Mouse (Mus musculus) neural tube, embryonic 11.5 days (tissue): ENCODE measurements at regions not wholly inside any gene's neighbourhood (a gene's known extent, or its start where the extent isn't known, plus 50 kb on each side); places are given as distances from the start of the nearest gene placed in this dataset.

ENCODE experiments used
- ATAC-seq: fragments of 200-750 bp; cut with Nextera tagmentation; 2 replicates; pipeline ENCODE4 v1.8.0; 2017; ENCODE audit warnings: moderate number of reproducible peaks, mild to moderate bottlenecking, moderate TSS enrichment, moderate library complexity; ENCODE audit not compliant: insufficient read depth, low FRiP score, low TSS enrichment
- DNase-seq: peaks from one replicate; pipeline ENCODE4 v3.0.0-alpha.2; 2015; ENCODE audit warnings: low spot score
- H3K27ac ChIP-seq: fragments of 300-500 bp; sonication (generic); 2 replicates; pipeline ENCODE4 v1.5.1; 2014; ENCODE audit warnings: low read depth, mild to moderate bottlenecking, low read length
- H3K27me3 ChIP-seq: fragments of 300-500 bp; sonication (generic); 2 replicates; pipeline ENCODE4 v1.6.1; 2014; ENCODE audit warnings: mild to moderate bottlenecking, low read length, mixed read lengths; ENCODE audit not compliant: control insufficient read depth, insufficient read depth
- H3K36me3 ChIP-seq: fragments of 300-500 bp; sonication (generic); 2 replicates; pipeline ENCODE4 v1.6.1; 2014; ENCODE audit warnings: mild to moderate bottlenecking, low read length, moderate library complexity, mixed read lengths; ENCODE audit not compliant: control insufficient read depth, insufficient read depth
- H3K4me1 ChIP-seq: fragments of 300-500 bp; sonication (generic); 2 replicates; pipeline ENCODE4 v1.6.1; 2014; ENCODE audit warnings: low read length, mixed read lengths; ENCODE audit not compliant: control insufficient read depth, insufficient read depth
- H3K4me2 ChIP-seq: fragments of 300-500 bp; sonication (generic); 2 replicates; pipeline ENCODE4 v1.6.1; 2014; ENCODE audit warnings: low read depth, mild to moderate bottlenecking, moderate library complexity
- H3K4me3 ChIP-seq: fragments of 300-500 bp; sonication (generic); 2 replicates; pipeline ENCODE4 v1.5.1; 2014; ENCODE audit warnings: low read depth, low read length
- H3K9ac ChIP-seq: fragments of 300-500 bp; sonication (generic); 2 replicates; pipeline ENCODE4 v1.6.1; 2014; ENCODE audit warnings: mild to moderate bottlenecking, low read length
- H3K9me3 ChIP-seq: fragments of 300-500 bp; sonication (generic); 2 replicates; pipeline ENCODE4 v1.6.1; 2016; ENCODE audit warnings: low read length; ENCODE audit not compliant: control insufficient read depth
- WGBS: fragments of 180-500 bp; shearing (Covaris S2); extraction: QIAGEN DNeasy Blood & Tissue Kit; methylation state at CpG from one replicate; pipeline ENCODE4 v1.1.7; 2014; 5-methylcytosine and 5-hydroxymethylcytosine counted together

- DNase-seq (no peak), ATAC-seq (no peak)
- H3K27me3 ChIP-seq, result no peaks in the 10 kb centered on the region
Observed at GRCm38 (mm10) chr5:46674810-46675502, 817.5 kb upstream of the Lcorl start.

GRCm38 (mm10) chr5:46673413-46673812 is 816.0 kb upstream of the Lcorl start:
- no peak overlapping the region for H3K4me2 ChIP-seq
- ATAC-seq, result no peak

More at GRCm38 (mm10) chr5:46674810-46675502, 817.5 kb upstream of the Lcorl start:
- Histone ChIP-seq H3K4me1 (no peaks in the 10 kb centered on the region), H3K9ac (no peak overlapping the region), H3K4me3 (no peak overlapping the region), H3K4me2 (no peak overlapping the region), H3K9me3 (no peaks in the 10 kb centered on the region), H3K27ac (no peak overlapping the region), H3K36me3 (no peaks in the 10 kb centered on the region)
- WGBS, result 83% methylated on average over 3 of the region's 3 CpGs

GRCm38 (mm10) chr5:46670484-46670883 is 813.1 kb upstream of the Lcorl start:
- Histone ChIP-seq H3K36me3 (no peaks in the 10 kb centered on the region), H3K4me2 (no peak overlapping the region), H3K9me3 (no peaks in the 10 kb centered on the region), H3K27me3 (no peaks in the 10 kb centered on the region), H3K4me1 (no peaks in the 10 kb centered on the region), H3K27ac (no peak overlapping the region), H3K9ac (no peak overlapping the region), H3K4me3 (no peak overlapping the region)
- whole genome bisulfite sequencing, result 71% methylated on average over 2 of the region's 2 CpGs
- no peak for DNase-seq
- no peak for ATAC-seq

More at GRCm38 (mm10) chr5:46673413-46673812, 816.0 kb upstream of the Lcorl start:
- Histone ChIP-seq H3K4me3 (no peak overlapping the region), H3K4me1 (no peaks in the 10 kb centered on the region), H3K9ac (no peak overlapping the region), H3K36me3 (no peaks in the 10 kb centered on the region), H3K27ac (no peak overlapping the region), H3K9me3 (no peaks in the 10 kb centered on the region), H3K27me3 (no peaks in the 10 kb centered on the region)
- WGBS, result 85% methylated on average over 1 of the region's 1 CpGs
- DNase-seq, result no peak

GRCm38 (mm10) chr5:46666250-46666649 is 808.8 kb upstream of the Lcorl start:
- WGBS, result 27% methylated on average over 3 of the region's 3 CpGs

GRCm38 (mm10) chr5:46657065-46657464 is 799.6 kb upstream of the Lcorl start:
- Histone ChIP-seq H3K4me3 (no peak overlapping the region), H3K4me2 (no peak overlapping the region), H3K4me1 (no peaks in the 10 kb centered on the region), H3K27ac (no peak overlapping the region), H3K9ac (no peak overlapping the region), H3K36me3 (no peaks in the 10 kb centered on the region), H3K9me3 (no peaks in the 10 kb centered on the region), H3K27me3 (no peaks in the 10 kb centered on the region)
- no peak for DNase-seq
- ATAC-seq, result no peak

More at GRCm38 (mm10) chr5:46666250-46666649, 808.8 kb upstream of the Lcorl start:
- Histone ChIP-seq H3K4me1 (no peaks in the 10 kb centered on the region), H3K27ac (no peak overlapping the region), H3K27me3 (no peaks in the 10 kb centered on the region), H3K4me2 (no peak overlapping the region), H3K9me3 (no peaks in the 10 kb centered on the region), H3K4me3 (no peak overlapping the region), H3K9ac (no peak overlapping the region), H3K36me3 (no peaks in the 10 kb centered on the region)
- DNase-seq, result peak; percentile 10
- ATAC-seq, result no peak

- Histone ChIP-seq H3K27ac (no peak overlapping the region), H3K36me3 (no peaks in the 10 kb centered on the region), H3K4me2 (no peak overlapping the region), H3K9me3 (no peaks in the 10 kb centered on the region), H3K4me1 (no peaks in the 10 kb centered on the region), H3K4me3 (no peak overlapping the region), H3K27me3 (no peaks in the 10 kb centered on the region), H3K9ac (no peak overlapping the region)
- DNase-seq (no peak), ATAC-seq (no peak)
- WGBS, result 89% methylated on average over 1 of the region's 1 CpGs
Observed at GRCm38 (mm10) chr5:46654189-46654588, 796.8 kb upstream of the Lcorl start.

GRCm38 (mm10) chr5:46643009-46643408 is 785.6 kb upstream of the Lcorl start:
- no peaks in the 10 kb centered on the region for H3K27me3 ChIP-seq
- H3K9ac ChIP-seq, result no peak overlapping the region
- DNase-seq (no peak), ATAC-seq (no peak)
- H3K4me2 ChIP-seq, result no peak overlapping the region
- 84% methylated on average over 2 of the region's 2 CpGs for WGBS
- H3K4me3 ChIP-seq, result no peak overlapping the region
- H3K36me3 ChIP-seq, result no peaks in the 10 kb centered on the region
- H3K27ac ChIP-seq, result no peak overlapping the region
- H3K9me3 ChIP-seq, result no peaks in the 10 kb centered on the region
- H3K4me1 ChIP-seq, result no peaks in the 10 kb centered on the region

GRCm38 (mm10) chr5:46635116-46635668 is 777.8 kb upstream of the Lcorl start:
- Histone ChIP-seq H3K27ac (no peak overlapping the region), H3K9ac (no peak overlapping the region), H3K4me2 (no peak overlapping the region), H3K36me3 (no peaks in the 10 kb centered on the region), H3K4me1 (no peaks in the 10 kb centered on the region), H3K4me3 (no peak overlapping the region), H3K9me3 (no peaks in the 10 kb centered on the region), H3K27me3 (no peaks in the 10 kb centered on the region)
- DNase-seq (no peak), ATAC-seq (no peak)
